Mouse (Mus musculus) ES-E14 (cell line): ENCODE measurements around the gene Furin. TPM values are rescaled to one million over a fixed set of nuclear protein-coding genes. Genes with fewer than 3 reads are reported as not detected.

Experiments
- DNase-seq: peaks from one replicate; pipeline ENCODE4 v3.0.0-alpha.2; 2013; ENCODE audit warnings: low read depth, low spot score
- H3K27ac ChIP-seq: 2 replicates; pipeline ENCODE4 v1.5.1; 2012; ENCODE audit warnings: low read depth, mild to moderate bottlenecking, low read length, moderate library complexity, mixed read lengths; ENCODE audit not compliant: poor library complexity, insufficient read depth, severe bottlenecking
- H3K36me3 ChIP-seq: 2 replicates; pipeline ENCODE4 v1.6.1; 2012; ENCODE audit warnings: mild to moderate bottlenecking, low read length, moderate library complexity, mixed read lengths; ENCODE audit not compliant: control insufficient read depth, poor library complexity, insufficient read depth, severe bottlenecking
- H3K4me1 ChIP-seq, 2 experiments: fragments of 150-350 bp in 1 of 2; sonication (generic) in 1 of 2; 2 replicates each; pipeline ENCODE4 v1.6.1; 2012; ENCODE audit warnings: low read length in 2 of 2, mild to moderate bottlenecking in 1 of 2, mixed read lengths in 1 of 2; ENCODE audit not compliant: control insufficient read depth in 2 of 2, insufficient read depth in 2 of 2, poor library complexity in 1 of 2
- H3K4me3 ChIP-seq, 2 experiments: fragments of 150-350 bp in 1 of 2; sonication (generic) in 1 of 2; 2 replicates each; pipeline ENCODE4 v1.5.1; 2012; ENCODE audit warnings: low read length in 2 of 2, low read depth in 1 of 2, mild to moderate bottlenecking in 1 of 2, mixed read lengths in 1 of 2; ENCODE audit not compliant: insufficient read depth in 1 of 2, poor library complexity in 1 of 2, severe bottlenecking in 1 of 2
- H3K9ac ChIP-seq: 2 replicates; pipeline ENCODE4 v1.6.1; 2012; ENCODE audit warnings: low read depth, mild to moderate bottlenecking, low read length, mixed read lengths; ENCODE audit not compliant: poor library complexity, insufficient read depth, severe bottlenecking
- H3K9me3 ChIP-seq: fragments of 150-350 bp; sonication (generic); 2 replicates; pipeline ENCODE4 v1.6.1; 2012; ENCODE audit warnings: low read depth, mild to moderate bottlenecking, low read length; ENCODE audit not compliant: control insufficient read depth, insufficient read depth
- CHD2 ChIP-seq: IDR thresholded peaks from 2 replicates; pipeline ENCODE4 v1.6.1; 2014; ENCODE audit warnings: mild to moderate bottlenecking, low read depth, low read length, inconsistent platforms
- HCFC1 ChIP-seq: IDR thresholded peaks from 2 replicates; pipeline ENCODE4 v1.6.1; 2012; ENCODE audit warnings: low read length, inconsistent platforms, borderline replicate concordance; ENCODE audit not compliant: insufficient read depth
- MAFK ChIP-seq: IDR thresholded peaks from 2 replicates; pipeline ENCODE4 v1.6.1; 2014; ENCODE audit warnings: mild to moderate bottlenecking, low read depth, low read length, inconsistent platforms; ENCODE audit not compliant: insufficient read depth
- ZC3H11A ChIP-seq: IDR thresholded peaks from 2 replicates; pipeline ENCODE4 v1.6.1; 2012; ENCODE audit warnings: low read depth, mild to moderate bottlenecking, inconsistent platforms, low read length, borderline replicate concordance
- ZNF384 ChIP-seq: IDR thresholded peaks from 2 replicates; pipeline ENCODE4 v1.6.1; 2012; ENCODE audit warnings: low read depth, low read length, inconsistent platforms
- in situ Hi-C, 2 experiments: fragments of 600-800 bp; cut with MboI; formaldehyde crosslinking; loops; one replicate each; pipeline ENCODE4 v1.15.1; 2025; ENCODE audit warnings: low sequenced_read_pairs in 2 of 2, inconsistent platforms in 1 of 2; ENCODE audit not compliant: unreplicated experiment in 2 of 2
- total RNA-seq: library from RNA; depleted of rRNA; stranded (reverse); fragments of 300-350 nt; gene quantifications from 2 replicates; pipeline ENCODE4 v1.2.3, GENCODE M21; 2012

Gene Furin
- total RNA-seq, 1 experiment, result 17.7 TPM

DNA sequence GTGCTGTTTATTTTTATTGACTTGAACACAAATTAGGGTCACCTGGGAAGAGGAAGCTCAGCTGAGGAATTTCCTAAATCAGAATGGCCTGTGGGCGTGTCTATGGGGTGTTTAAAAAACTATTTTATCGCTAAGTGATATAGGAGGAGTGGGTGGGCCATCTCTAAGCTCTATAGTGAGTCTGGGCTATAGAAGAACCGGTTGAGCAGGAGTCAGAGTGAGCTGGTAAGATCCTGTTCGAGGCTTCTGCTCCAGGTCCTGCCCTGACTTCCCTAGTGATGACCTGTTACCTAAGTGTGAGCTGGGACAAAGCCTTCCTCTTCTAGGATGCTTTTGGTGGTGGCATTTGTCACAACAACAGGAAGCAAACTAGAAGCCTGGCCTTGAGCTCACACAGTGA, 35.4 kb upstream of the Furin start:
- Histone ChIP-seq H3K9ac (no peak overlapping the region), H3K36me3 (no peaks in the 10 kb centered on the region), H3K9me3 (no peaks in the 10 kb centered on the region), H3K27ac (no peak overlapping the region), H3K4me3 (no peak overlapping the region), H3K4me1 (peaks cover 0 to 17% of the 10 kb centered on the region in 2 experiments; a peak in 1 of 4 replicates)
- DNase-seq, result no peak
- in situ Hi-C loops, result no loop called here
- no peak for TF ChIP-seq ZC3H11A
- no peak for TF ChIP-seq ZNF384
- TF ChIP-seq HCFC1, result no peak
- TF ChIP-seq CHD2, result no peak
- TF ChIP-seq MAFK, result no peak

DNA sequence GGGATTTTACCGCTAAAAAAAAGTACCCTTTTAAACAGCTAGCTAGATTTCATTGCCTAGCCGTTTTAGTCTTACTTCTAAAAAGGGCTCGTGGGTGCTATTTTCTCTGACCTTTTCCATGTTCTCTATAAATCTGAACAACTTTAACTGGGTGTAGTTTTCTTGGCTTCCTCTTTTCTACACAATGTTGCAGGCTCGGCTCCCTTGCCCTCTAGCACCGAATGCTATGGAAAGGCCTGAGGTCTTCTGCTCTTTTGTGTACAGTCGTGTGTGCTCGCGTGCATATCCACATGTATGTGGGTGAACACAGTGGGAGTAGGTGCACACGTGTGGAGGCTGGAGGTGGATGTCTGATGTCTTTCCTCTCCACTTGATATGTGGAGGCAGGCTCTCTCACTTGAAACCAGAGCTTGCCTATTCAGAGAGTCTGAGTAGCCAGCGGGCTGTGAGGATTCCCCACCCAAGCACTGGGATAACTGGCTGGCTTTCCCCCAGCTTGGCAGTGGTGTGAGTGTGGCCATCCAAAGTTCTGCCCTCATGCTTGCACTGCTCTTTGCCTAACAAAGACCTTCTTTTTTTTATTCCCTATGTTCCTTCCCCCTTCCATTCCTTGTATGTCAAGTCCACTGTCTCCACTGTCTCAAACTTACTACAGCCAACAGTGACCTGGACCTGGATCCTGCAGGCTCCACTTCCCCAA, 34.7 kb upstream of the Furin start:
- Histone ChIP-seq H3K4me3 (no peak overlapping the region), H3K27ac (no peak overlapping the region), H3K9ac (no peak overlapping the region), H3K9me3 (no peaks in the 10 kb centered on the region), H3K4me1 (peaks cover 0 to 13% of the 10 kb centered on the region in 2 experiments; a peak in 1 of 4 replicates), H3K36me3 (no peaks in the 10 kb centered on the region)
- in situ Hi-C loops, result no loop called here
- TF ChIP-seq ZNF384 (no peak), MAFK (no peak), CHD2 (no peak)
- DNase-seq, result no peak

DNA sequence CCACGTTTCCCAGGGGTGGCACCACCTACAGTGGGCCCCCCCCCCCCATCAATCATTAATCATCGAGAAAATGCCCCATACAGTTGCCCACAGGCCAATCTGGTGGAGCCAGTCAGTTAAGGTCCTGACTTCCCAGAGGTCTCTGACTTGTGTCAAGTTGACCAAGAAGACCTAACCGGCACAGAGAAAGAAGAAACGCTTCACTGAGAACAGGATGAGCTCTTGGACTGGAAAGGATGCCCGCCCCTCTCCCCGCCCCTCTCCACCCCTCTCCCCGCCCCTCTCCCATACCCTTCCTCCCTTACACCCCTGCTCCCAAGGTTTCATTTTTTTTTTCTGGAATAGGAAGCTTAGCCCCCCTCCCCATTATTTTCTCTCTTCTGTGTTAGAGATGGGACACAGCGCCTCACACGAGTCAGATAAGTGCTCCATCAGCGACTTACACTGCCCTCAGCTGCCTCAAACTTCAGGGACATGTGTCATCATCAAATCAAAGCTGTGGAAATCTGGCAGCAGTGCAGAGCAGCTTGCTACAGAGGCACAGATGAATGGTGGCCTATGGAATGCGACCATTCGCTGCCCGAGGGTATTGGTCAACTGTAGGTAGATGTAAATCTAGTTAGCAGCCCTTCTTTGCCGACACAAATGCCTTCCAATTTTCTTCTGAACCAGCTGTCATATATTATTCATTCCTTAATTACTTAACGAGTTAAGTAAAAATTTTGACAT, 34.0 kb upstream of the Furin start:
- Histone ChIP-seq H3K4me1 (peaks cover 0 to 12% of the 10 kb centered on the region in 2 experiments; a peak in 1 of 4 replicates), H3K27ac (no peak overlapping the region), H3K36me3 (no peaks in the 10 kb centered on the region), H3K9ac (no peak overlapping the region), H3K9me3 (no peaks in the 10 kb centered on the region), H3K4me3 (no peak overlapping the region)
- DNase-seq, result no peak
- in situ Hi-C loops, result no loop called here
- no peak for TF ChIP-seq CHD2
- TF ChIP-seq ZC3H11A, result no peak
- TF ChIP-seq MAFK, result no peak
- no peak for TF ChIP-seq ZNF384
- TF ChIP-seq HCFC1, result no peak

DNA sequence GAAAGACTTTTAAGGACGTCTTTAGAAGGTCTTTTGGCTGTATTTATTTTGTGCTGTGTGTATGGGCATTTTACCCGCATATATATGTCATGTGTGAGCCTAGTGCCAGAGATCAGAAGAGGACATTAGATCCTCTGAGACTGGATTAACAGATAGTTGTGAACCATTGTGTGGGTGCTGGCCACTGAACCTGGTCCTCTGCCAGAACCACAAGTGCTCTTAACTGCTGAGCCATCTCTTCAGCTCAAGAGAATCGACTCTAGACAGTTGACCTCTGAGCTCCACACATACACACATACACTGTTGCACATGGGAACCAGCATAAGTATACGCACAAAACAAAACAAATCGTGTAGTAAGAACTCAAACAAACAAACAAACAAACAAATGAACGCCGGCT, 31.3 kb upstream of the Furin start:
- no peak for DNase-seq
- in situ Hi-C loops, result no loop called here
- TF ChIP-seq MAFK (no peak), ZNF384 (no peak), HCFC1 (no peak), CHD2 (no peak), ZC3H11A (no peak)
- no peak overlapping the region for H3K27ac ChIP-seq
- H3K9ac ChIP-seq, result no peak overlapping the region
- no peaks in the 10 kb centered on the region for H3K9me3 ChIP-seq
- no peak overlapping the region for H3K4me3 ChIP-seq
- peaks cover 0 to 6% of the 10 kb centered on the region in 2 experiments; a peak in 1 of 4 replicates for H3K4me1 ChIP-seq
- no peaks in the 10 kb centered on the region for H3K36me3 ChIP-seq
